Mouse (Mus musculus) forebrain, embryonic 15.5 days (tissue): ENCODE results near the gene Gjb5. TPM values are rescaled to one million over a fixed set of nuclear protein-coding genes. Genes with fewer than 3 reads are reported as not detected.

Source experiments
- ATAC-seq: fragments of 200-750 bp; cut with Nextera tagmentation; replicated peaks from 2 replicates; pipeline ENCODE4 v1.8.0; 2017; ENCODE audit warnings: mild to moderate bottlenecking, moderate TSS enrichment, moderate library complexity
- H3K27ac ChIP-seq: fragments of 300-500 bp; sonication (generic); replicated peaks from 2 replicates; pipeline ENCODE4 v1.5.1; 2015; ENCODE audit warnings: mild to moderate bottlenecking, inconsistent platforms
- H3K27me3 ChIP-seq: fragments of 300-500 bp; sonication (generic); 2 replicates; pipeline ENCODE4 v1.6.1; 2015; ENCODE audit warnings: inconsistent platforms
- H3K36me3 ChIP-seq: fragments of 300-500 bp; sonication (generic); 2 replicates; pipeline ENCODE4 v1.6.1; 2015; ENCODE audit warnings: mild to moderate bottlenecking, inconsistent platforms
- H3K4me1 ChIP-seq: fragments of 300-500 bp; sonication (generic); 2 replicates; pipeline ENCODE4 v1.6.1; 2015; ENCODE audit warnings: inconsistent platforms
- H3K4me2 ChIP-seq: fragments of 300-500 bp; sonication (generic); replicated peaks from 2 replicates; pipeline ENCODE4 v1.6.1; 2015; ENCODE audit warnings: mild to moderate bottlenecking, inconsistent platforms
- H3K4me3 ChIP-seq: fragments of 300-500 bp; sonication (generic); 2 replicates; pipeline ENCODE4 v1.5.1; 2015; ENCODE audit warnings: mild to moderate bottlenecking, inconsistent platforms
- H3K9ac ChIP-seq: fragments of 300-500 bp; sonication (generic); replicated peaks from 2 replicates; pipeline ENCODE4 v1.6.1; 2015; ENCODE audit warnings: mild to moderate bottlenecking, inconsistent platforms
- H3K9me3 ChIP-seq: fragments of 300-500 bp; sonication (generic); 2 replicates; pipeline ENCODE4 v1.6.1; 2016; ENCODE audit warnings: inconsistent platforms
- WGBS: fragments of 180-500 bp; shearing (Covaris S2); methylation state at CpG from one replicate; pipeline ENCODE4 v1.1.7; 2015; ENCODE audit warnings: mixed read lengths; 5-methylcytosine and 5-hydroxymethylcytosine counted together
- polyA plus RNA-seq: library from polyadenylated mRNA; unstranded; fragments of >200 nt; fragmentation: Nextera tagmentation; extraction: Ambion mirVana; gene quantifications from 2 replicates; pipeline ENCODE4 v1.2.1, GENCODE M21; 2015

Gjb5 gene
- 0.14 TPM in 1 of 2 replicates, not detected in the other for polyA plus RNA-seq

GRCm38 (mm10) chr4:127358018-127358417 lies at the start of gene Gjb5:
Gene Gjb5, minus strand, starts transcription at chr4:127358181.
- H3K9me3 ChIP-seq: no peaks in the 10 kb centered on the region
- no peak for ATAC-seq
- H3K27me3 ChIP-seq: no peaks in the 10 kb centered on the region
- H3K9ac ChIP-seq: no peak within 1 kb of the TSS
- H3K36me3 ChIP-seq: no peaks in the 10 kb centered on the region
- H3K4me3 ChIP-seq: no peak within 1 kb of the TSS
- WGBS: 24% methylated on average over 5 of the region's 5 CpGs
- no peak within 1 kb of the TSS for H3K27ac ChIP-seq
- H3K4me2 ChIP-seq: no peak within 1 kb of the TSS
- H3K4me1 ChIP-seq: no peaks in the 10 kb centered on the region

GRCm38 (mm10) chr4:127402614-127403013 lies 44.6 kb upstream of the Gjb5 start:
- Histone ChIP-seq H3K9ac (no peak overlapping the region), H3K4me2 (no peak overlapping the region), H3K27ac (no peak overlapping the region), H3K4me1 (peaks cover 8% of the 10 kb centered on the region), H3K4me3 (no peak overlapping the region), H3K36me3 (no peaks in the 10 kb centered on the region), H3K27me3 (no peaks in the 10 kb centered on the region), H3K9me3 (no peaks in the 10 kb centered on the region)
- ATAC-seq: peak; percentile 62
- 65% methylated on average over 3 of the region's 3 CpGs for WGBS

GRCm38 (mm10) chr4:127402166-127402565 lies 44.2 kb upstream of the Gjb5 start:
- 66% methylated on average over 4 of the region's 4 CpGs for WGBS
- Histone ChIP-seq H3K27ac (0 out of 2 replicates have a peak overlapping the region, but pooled peaks have one; percentile 4), H3K4me3 (no peak overlapping the region), H3K4me2 (no peak overlapping the region), H3K27me3 (no peaks in the 10 kb centered on the region), H3K9ac (no peak overlapping the region), H3K36me3 (no peaks in the 10 kb centered on the region), H3K9me3 (no peaks in the 10 kb centered on the region), H3K4me1 (peaks cover 8% of the 10 kb centered on the region)
- ATAC-seq: no peak; the same call in 1 of the 2 replicates

GRCm38 (mm10) chr4:127400165-127401145 lies 42.5 kb upstream of the Gjb5 start:
- no peak for ATAC-seq
- 68% methylated on average over 11 of the region's 11 CpGs for WGBS
- no peak overlapping the region for H3K27ac ChIP-seq

GRCm38 (mm10) chr4:127395591-127395990 lies 37.6 kb upstream of the Gjb5 start:
- WGBS: 86% methylated on average over 4 of the region's 4 CpGs
- no peak overlapping the region for H3K4me3 ChIP-seq
- H3K4me2 ChIP-seq: no peak overlapping the region
- peaks cover 1% of the 10 kb centered on the region for H3K4me1 ChIP-seq
- no peak overlapping the region for H3K27ac ChIP-seq
- H3K36me3 ChIP-seq: no peaks in the 10 kb centered on the region
- H3K27me3 ChIP-seq: no peaks in the 10 kb centered on the region
- no peaks in the 10 kb centered on the region for H3K9me3 ChIP-seq
- H3K9ac ChIP-seq: no peak overlapping the region
- ATAC-seq: no peak

More at GRCm38 (mm10) chr4:127400165-127401145, 42.5 kb upstream of the Gjb5 start:
- Histone ChIP-seq H3K9ac (no peak overlapping the region), H3K27me3 (no peaks in the 10 kb centered on the region), H3K36me3 (no peaks in the 10 kb centered on the region), H3K4me1 (peaks cover 8% of the 10 kb centered on the region), H3K9me3 (no peaks in the 10 kb centered on the region), H3K4me2 (no peak overlapping the region), H3K4me3 (no peak overlapping the region)

GRCm38 (mm10) chr4:127389645-127390044 lies 31.7 kb upstream of the Gjb5 start:
- 18% methylated on average over 13 of the region's 13 CpGs for WGBS
- Histone ChIP-seq H3K4me3 (no peak overlapping the region), H3K9me3 (no peaks in the 10 kb centered on the region), H3K27me3 (no peaks in the 10 kb centered on the region), H3K36me3 (no peaks in the 10 kb centered on the region), H3K4me2 (peak overlapping the region; percentile 16), H3K9ac (no peak overlapping the region), H3K27ac (no peak overlapping the region), H3K4me1 (peaks cover 13% of the 10 kb centered on the region)
- no peak for ATAC-seq

- 32% methylated on average over 4 of the region's 4 CpGs for WGBS
- H3K4me3 ChIP-seq: no peak overlapping the region
- no peak overlapping the region for H3K9ac ChIP-seq
- no peaks in the 10 kb centered on the region for H3K27me3 ChIP-seq
- no peak for ATAC-seq
- no peak overlapping the region for H3K27ac ChIP-seq
- H3K4me2 ChIP-seq: no peak overlapping the region
- no peaks in the 10 kb centered on the region for H3K36me3 ChIP-seq
- peaks cover 6% of the 10 kb centered on the region for H3K4me1 ChIP-seq
- no peaks in the 10 kb centered on the region for H3K9me3 ChIP-seq
Measured at GRCm38 (mm10) chr4:127377344-127377743, 19.4 kb upstream of the Gjb5 start.

GRCm38 (mm10) chr4:127375541-127376177 lies 17.7 kb upstream of the Gjb5 start:
- H3K4me2 ChIP-seq: no peak overlapping the region
- ATAC-seq: 0 out of 2 replicates have a peak, but pooled peaks have one; percentile 38

GRCm38 (mm10) chr4:127374645-127375044 lies 16.7 kb upstream of the Gjb5 start:
- H3K4me1 ChIP-seq: peaks cover 6% of the 10 kb centered on the region
- no peaks in the 10 kb centered on the region for H3K9me3 ChIP-seq
- H3K4me2 ChIP-seq: no peak overlapping the region
- H3K36me3 ChIP-seq: no peaks in the 10 kb centered on the region
- no peak overlapping the region for H3K27ac ChIP-seq
- H3K4me3 ChIP-seq: no peak overlapping the region
- no peak overlapping the region for H3K9ac ChIP-seq
- no peak for ATAC-seq
- H3K27me3 ChIP-seq: no peaks in the 10 kb centered on the region
- 79% methylated on average over 4 of the region's 4 CpGs for WGBS

More at GRCm38 (mm10) chr4:127375541-127376177, 17.7 kb upstream of the Gjb5 start:
- H3K27me3 ChIP-seq: no peaks in the 10 kb centered on the region
- no peak overlapping the region for H3K9ac ChIP-seq
- 58% methylated on average over 17 of the region's 17 CpGs for WGBS
- H3K4me3 ChIP-seq: no peak overlapping the region
- no peaks in the 10 kb centered on the region for H3K36me3 ChIP-seq
- H3K4me1 ChIP-seq: peaks cover 6% of the 10 kb centered on the region
- no peak overlapping the region for H3K27ac ChIP-seq
- no peaks in the 10 kb centered on the region for H3K9me3 ChIP-seq

GRCm38 (mm10) chr4:127373491-127373890 lies 15.5 kb upstream of the Gjb5 start:
- Histone ChIP-seq H3K9me3 (no peaks in the 10 kb centered on the region), H3K27me3 (0 out of 2 replicates have a peak, but pooled peaks cover 7% of the 10 kb centered on the region), H3K9ac (no peak overlapping the region), H3K27ac (no peak overlapping the region), H3K4me3 (no peak overlapping the region), H3K36me3 (no peaks in the 10 kb centered on the region), H3K4me1 (peaks cover 9% of the 10 kb centered on the region), H3K4me2 (no peak overlapping the region)
- no peak for ATAC-seq
- 60% methylated on average over 8 of the region's 8 CpGs for WGBS

- H3K36me3 ChIP-seq: no peaks in the 10 kb centered on the region
- WGBS: 67% methylated on average over 5 of the region's 5 CpGs
- no peak for ATAC-seq
Measured at GRCm38 (mm10) chr4:127371546-127371945, 13.6 kb upstream of the Gjb5 start.

GRCm38 (mm10) chr4:127370447-127370846 lies 12.5 kb upstream of the Gjb5 start:
- H3K9me3 ChIP-seq: no peaks in the 10 kb centered on the region
- H3K27ac ChIP-seq: no peak overlapping the region
- no peak overlapping the region for H3K9ac ChIP-seq
- 50% methylated on average over 2 of the region's 2 CpGs for WGBS
- H3K27me3 ChIP-seq: 0 out of 2 replicates have a peak, but pooled peaks cover 7% of the 10 kb centered on the region
- peaks cover 5% of the 10 kb centered on the region for H3K4me1 ChIP-seq
- H3K4me2 ChIP-seq: no peak overlapping the region
- no peak overlapping the region for H3K4me3 ChIP-seq
- H3K36me3 ChIP-seq: no peaks in the 10 kb centered on the region
- ATAC-seq: no peak

More at GRCm38 (mm10) chr4:127371546-127371945, 13.6 kb upstream of the Gjb5 start:
- Histone ChIP-seq H3K4me3 (no peak overlapping the region), H3K9ac (no peak overlapping the region), H3K9me3 (no peaks in the 10 kb centered on the region), H3K27me3 (0 out of 2 replicates have a peak, but pooled peaks cover 7% of the 10 kb centered on the region), H3K4me1 (peaks cover 10% of the 10 kb centered on the region), H3K27ac (no peak overlapping the region), H3K4me2 (no peak overlapping the region)
